Mouse (Mus musculus) liver, embryonic 12.5 days (tissue): ENCODE results near the gene Ubash3a. TPM values are rescaled to one million over a fixed set of nuclear protein-coding genes. Genes with fewer than 3 reads are reported as not detected.
A peak's percentile ranks its signal among the peaks of the same experiment; 100 is the strongest.

Experiments used
- ATAC-seq: fragments of 200-750 bp; cut with Nextera tagmentation; 2 replicates; pipeline ENCODE4 v1.8.0; 2017; ENCODE audit warnings: moderate number of reproducible peaks, mild to moderate bottlenecking, moderate library complexity
- H3K27ac ChIP-seq: fragments of 300-500 bp; sonication (generic); 2 replicates; pipeline ENCODE4 v1.5.1; 2016; ENCODE audit warnings: mild to moderate bottlenecking
- H3K27me3 ChIP-seq: fragments of 300-500 bp; sonication (generic); replicated peaks from 2 replicates; pipeline ENCODE4 v1.6.1; 2016; ENCODE audit warnings: mild to moderate bottlenecking, moderate library complexity
- H3K36me3 ChIP-seq: fragments of 300-500 bp; sonication (generic); 2 replicates; pipeline ENCODE4 v1.6.1; 2016; ENCODE audit warnings: mild to moderate bottlenecking, moderate library complexity
- H3K4me1 ChIP-seq: fragments of 300-500 bp; sonication (generic); 2 replicates; pipeline ENCODE4 v1.6.1; 2016
- H3K4me2 ChIP-seq: fragments of 300-500 bp; sonication (generic); 2 replicates; pipeline ENCODE4 v1.6.1; 2016; ENCODE audit warnings: mild to moderate bottlenecking, moderate library complexity
- H3K4me3 ChIP-seq: fragments of 300-500 bp; sonication (generic); 2 replicates; pipeline ENCODE4 v1.5.1; 2016; ENCODE audit warnings: mild to moderate bottlenecking, moderate library complexity
- H3K9ac ChIP-seq: fragments of 300-500 bp; sonication (generic); 2 replicates; pipeline ENCODE4 v1.6.1; 2016; ENCODE audit warnings: mild to moderate bottlenecking, moderate library complexity
- H3K9me3 ChIP-seq: fragments of 300-500 bp; sonication (generic); replicated peaks from 2 replicates; pipeline ENCODE4 v1.6.1; 2016; ENCODE audit warnings: mild to moderate bottlenecking, moderate library complexity
- WGBS: fragments of 180-500 bp; shearing (Covaris S2); methylation state at CpG from one replicate; pipeline ENCODE4 v1.1.7; 2016; ENCODE audit not compliant: insufficient replicate concordance; 5-methylcytosine and 5-hydroxymethylcytosine counted together
- polyA plus RNA-seq: library from polyadenylated mRNA; unstranded; fragments of >200 nt; fragmentation: Nextera tagmentation; extraction: Ambion mirVana; gene quantifications from 2 replicates; pipeline ENCODE4 v1.2.1, GENCODE M21; 2016

The Ubash3a gene
- polyA plus RNA-seq, 1 experiment from 2014 or later = 25.6 TPM

- no peak for ATAC-seq
- H3K36me3 ChIP-seq = no peaks in the 10 kb centered on the region
- H3K4me2 ChIP-seq = no peak overlapping the region
- no peaks in the 10 kb centered on the region for H3K9me3 ChIP-seq
- no peak overlapping the region for H3K4me3 ChIP-seq
- H3K4me1 ChIP-seq = no peaks in the 10 kb centered on the region
- 63% methylated on average over 3 of the region's 3 CpGs for WGBS
- peaks cover 12% of the 10 kb centered on the region for H3K27me3 ChIP-seq
- no peak overlapping the region for H3K9ac ChIP-seq
- no peak overlapping the region for H3K27ac ChIP-seq
These were observed 79.5 kb downstream of the Ubash3a start for GRCm38 (mm10) chr17:31287216-31287615.

GRCm38 (mm10) chr17:31288999-31289726 is 81.5 kb downstream of the Ubash3a start:
- H3K9me3 ChIP-seq = no peaks in the 10 kb centered on the region
- ATAC-seq = no peak
- no peak overlapping the region for H3K4me2 ChIP-seq
- H3K27ac ChIP-seq = no peak overlapping the region
- no peak overlapping the region for H3K9ac ChIP-seq
- H3K36me3 ChIP-seq = no peaks in the 10 kb centered on the region
- WGBS = 30% methylated on average over 7 of the region's 7 CpGs
- peaks cover 4% of the 10 kb centered on the region for H3K27me3 ChIP-seq
- no peaks in the 10 kb centered on the region for H3K4me1 ChIP-seq
- no peak overlapping the region for H3K4me3 ChIP-seq

GRCm38 (mm10) chr17:31290311-31290710 is 82.6 kb downstream of the Ubash3a start:
- no peak overlapping the region for H3K4me2 ChIP-seq

GRCm38 (mm10) chr17:31290859-31291258 is 83.2 kb downstream of the Ubash3a start:
- Histone ChIP-seq H3K27ac (no peak overlapping the region), H3K4me1 (peaks cover 14% of the 10 kb centered on the region), H3K4me2 (no peak overlapping the region), H3K9me3 (no peaks in the 10 kb centered on the region), H3K36me3 (no peaks in the 10 kb centered on the region), H3K27me3 (peaks cover 12% of the 10 kb centered on the region), H3K9ac (no peak overlapping the region), H3K4me3 (no peak overlapping the region)
- 35% methylated on average over 6 of the region's 6 CpGs for WGBS
- ATAC-seq = no peak

More at GRCm38 (mm10) chr17:31290311-31290710, 82.6 kb downstream of the Ubash3a start:
- Histone ChIP-seq H3K9ac (no peak overlapping the region), H3K4me1 (peaks cover 8% of the 10 kb centered on the region), H3K9me3 (no peaks in the 10 kb centered on the region), H3K27me3 (peaks cover 6% of the 10 kb centered on the region), H3K36me3 (no peaks in the 10 kb centered on the region), H3K27ac (no peak overlapping the region), H3K4me3 (no peak overlapping the region)
- ATAC-seq = no peak

GRCm38 (mm10) chr17:31294363-31295214 is 86.9 kb downstream of the Ubash3a start:
- Histone ChIP-seq H3K4me2 (peak overlapping the region; percentile 99), H3K36me3 (no peaks in the 10 kb centered on the region), H3K27ac (no peak overlapping the region), H3K9me3 (no peaks in the 10 kb centered on the region), H3K27me3 (peaks cover 17% of the 10 kb centered on the region), H3K9ac (peak overlapping the region; percentile 68; the same call in 1 of the 2 replicates), H3K4me3 (peak overlapping the region; percentile 72; the same call in 1 of the 2 replicates), H3K4me1 (peaks cover 41% of the 10 kb centered on the region)
- ATAC-seq = no peak
- 55% methylated on average over 15 of the region's 15 CpGs for WGBS

GRCm38 (mm10) chr17:31295215-31295891 is 87.7 kb downstream of the Ubash3a start:
- ATAC-seq = peak; percentile 66
- H3K9me3 ChIP-seq = no peaks in the 10 kb centered on the region
- H3K27ac ChIP-seq = peak overlapping the region; percentile 60
- H3K4me2 ChIP-seq = peak overlapping the region; percentile 99
- no peaks in the 10 kb centered on the region for H3K36me3 ChIP-seq
- H3K9ac ChIP-seq = peak overlapping the region; percentile 68
- H3K4me1 ChIP-seq = peaks cover 45% of the 10 kb centered on the region
- WGBS = 10% methylated on average over 25 of the region's 25 CpGs
- peak overlapping the region; percentile 72 for H3K4me3 ChIP-seq
- H3K27me3 ChIP-seq = peaks cover 17% of the 10 kb centered on the region

GRCm38 (mm10) chr17:31295892-31296781 is 88.5 kb downstream of the Ubash3a start:
- H3K4me2 ChIP-seq = peak overlapping the region; percentile 99
- no peaks in the 10 kb centered on the region for H3K9me3 ChIP-seq
- peak overlapping the region; percentile 60 for H3K27ac ChIP-seq
- 2% methylated on average over 68 of the region's 68 CpGs for WGBS
- peak overlapping the region; percentile 68 for H3K9ac ChIP-seq
- ATAC-seq = peak; percentile 67
- peaks cover 17% of the 10 kb centered on the region for H3K27me3 ChIP-seq
- peak overlapping the region; percentile 72 for H3K4me3 ChIP-seq
- H3K36me3 ChIP-seq = no peaks in the 10 kb centered on the region
- H3K4me1 ChIP-seq = peaks cover 45% of the 10 kb centered on the region

Other genes starting within 250 kb of the Ubash3a start
- 5.4 and 5.5 TPM in 2 replicates for gene Abcg1, start 150.2 kb upstream of the Ubash3a start, polyA plus RNA-seq
- gene Tff3, start 78.2 kb upstream of the Ubash3a start, polyA plus RNA-seq = 2.2 and 2.3 TPM in 2 replicates
- gene Tff2, start 63.6 kb upstream of the Ubash3a start, polyA plus RNA-seq = not detected in 2 replicates
- 0.46 TPM in 1 of 2 replicates, not detected in the other for gene Tff1, start 42.6 kb upstream of the Ubash3a start, polyA plus RNA-seq
- 0.24 and 0.33 TPM in 2 replicates for gene Tmprss3, start 8.9 kb upstream of the Ubash3a start, polyA plus RNA-seq
- gene Rsph1, start 69.5 kb downstream of the Ubash3a start, polyA plus RNA-seq = 0.25 and 0.32 TPM in 2 replicates
- gene Slc37a1, start 78.9 kb downstream of the Ubash3a start, polyA plus RNA-seq = 4.4 and 5.4 TPM in 2 replicates
- 5.6 and 6.1 TPM in 2 replicates for gene Pde9a, start 178.3 kb downstream of the Ubash3a start, polyA plus RNA-seq